8 mouse cellular contexts compared by ENCODE assay signal in genomic region chr9:61380258-61381062, GRCm38 (mm10). TPM values are rescaled to one million over a fixed set of nuclear protein-coding genes. Genes with fewer than 3 reads are reported as not detected.
DNase-seq lines count a peak whose midpoint lies in the region; ATAC-seq and TF ChIP-seq lines count a peak whose summit lies in the region.

No protein-coding gene starts in this region.

- H3K27ac ChIP-seq in stomach, embryonic 14.5 days (ENCODE audit: low read length) = no peak overlapping the region
- no peak overlapping the region for H3K27ac ChIP-seq in stomach, postnatal 0 days (replicated peaks)
- 0 out of 2 replicates have a peak overlapping the region, but pooled peaks have one; percentile 0 for H3K27ac ChIP-seq in heart, postnatal 0 days (ENCODE audit: low read depth)

- WGBS in stomach, embryonic 14.5 days = 42% methylated on average over 18 of the region's 18 CpGs
- WGBS in stomach, postnatal 0 days = 46% methylated on average over 17 of the region's 18 CpGs
- WGBS in heart, postnatal 0 days = 8% methylated on average over 18 of the region's 18 CpGs

- H3K4me3 ChIP-seq in stomach, embryonic 14.5 days (ENCODE audit: low read depth, low read length) = no peak overlapping the region
- no peak overlapping the region for H3K4me3 ChIP-seq in stomach, postnatal 0 days (ENCODE audit: low read depth, low read length)
- H3K4me3 ChIP-seq in heart, postnatal 0 days (ENCODE audit: low read depth, low read length) = no peak overlapping the region

- no peak for TF ChIP-seq EP300 in stomach, postnatal 0 days (optimal IDR thresholded peaks at IDR 0.05)
- no peak for TF ChIP-seq EP300 in heart, postnatal 0 days (IDR thresholded peaks at IDR 0.05; ENCODE audit: low read depth)

- no peak for TF ChIP-seq CTCF in stomach, postnatal 0 days (IDR thresholded peaks at IDR 0.05; ENCODE audit: low read depth)
- TF ChIP-seq CTCF in heart, postnatal 0 days (IDR thresholded peaks at IDR 0.05; ENCODE audit: low read depth) = no peak

- H3K27me3 ChIP-seq in stomach, embryonic 14.5 days (ENCODE audit: control insufficient read depth, insufficient read depth, low read length) = no peaks in the 10 kb centered on the region
- H3K27me3 ChIP-seq in stomach, postnatal 0 days (ENCODE audit: control insufficient read depth, insufficient read depth, low read length) = no peaks in the 10 kb centered on the region
- H3K27me3 ChIP-seq in heart, postnatal 0 days (ENCODE audit: control insufficient read depth, insufficient read depth, low read length) = peaks cover 97% of the 10 kb centered on the region

- H3K9me3 ChIP-seq in stomach, embryonic 14.5 days (ENCODE audit: control insufficient read depth, low read depth, low read length) = no peaks in the 10 kb centered on the region
- no peaks in the 10 kb centered on the region for H3K9me3 ChIP-seq in stomach, postnatal 0 days (ENCODE audit: control insufficient read depth, low read length)
- no peaks in the 10 kb centered on the region for H3K9me3 ChIP-seq in heart, postnatal 0 days (replicated peaks; ENCODE audit: control insufficient read depth, low read length)

- ATAC-seq in stomach, embryonic 14.5 days (ENCODE audit: insufficient number of reproducible peaks, insufficient read depth, low FRiP score, low read depth) = no peak
- no peak for ATAC-seq in stomach, postnatal 0 days (ENCODE audit: low FRiP score, low TSS enrichment)
- peak; percentile 71 for ATAC-seq in heart, postnatal 0 days (ENCODE audit: insufficient read depth, low read depth)
- peak; percentile 50 for ATAC-seq in megakaryocyte progenitor cell, adult 5-6 weeks (replicated peaks; ENCODE audit: poor library complexity)

- H3K9ac ChIP-seq in stomach, embryonic 14.5 days (replicated peaks; ENCODE audit: low read depth, low read length) = no peak overlapping the region
- no peak overlapping the region for H3K9ac ChIP-seq in stomach, postnatal 0 days (ENCODE audit: low read length)
- no peak overlapping the region for H3K9ac ChIP-seq in heart, postnatal 0 days (replicated peaks; ENCODE audit: low read depth, low read length)

- H3K36me3 ChIP-seq in stomach, embryonic 14.5 days (ENCODE audit: control insufficient read depth, insufficient read depth, low read length) = peaks cover 50% of the 10 kb centered on the region
- H3K36me3 ChIP-seq in stomach, postnatal 0 days (ENCODE audit: control insufficient read depth, insufficient read depth, low read length) = peaks cover 17% of the 10 kb centered on the region
- no peaks in the 10 kb centered on the region; the same call in 1 of the 2 replicates for H3K36me3 ChIP-seq in heart, postnatal 0 days (replicated peaks; ENCODE audit: control insufficient read depth, insufficient read depth, low read length)

- peaks cover 74% of the 10 kb centered on the region for H3K4me1 ChIP-seq in stomach, embryonic 14.5 days (ENCODE audit: control insufficient read depth, insufficient read depth, low read length)
- H3K4me1 ChIP-seq in stomach, postnatal 0 days (replicated peaks; ENCODE audit: control insufficient read depth, insufficient read depth) = peaks cover 17% of the 10 kb centered on the region
- peaks cover 23% of the 10 kb centered on the region for H3K4me1 ChIP-seq in heart, postnatal 0 days (ENCODE audit: control insufficient read depth, insufficient read depth)

- DNase-seq in stomach, postnatal 0 days (ENCODE audit: low spot score) = no peak
- peak; percentile 67 for DNase-seq in heart, postnatal 0 days (ENCODE audit: low spot score)
- DNase-seq in thymus, postnatal 4 days = peak; percentile 60
- DNase-seq in urinary bladder, postnatal 25 days (ENCODE audit: low spot score) = no peak
- DNase-seq in gastrocnemius, adult 8-10 months (ENCODE audit: low spot score in 2 of 2) = no peak
- DNase-seq in adrenal gland, adult 8-10 months = no peak

- H3K4me2 ChIP-seq in stomach, embryonic 14.5 days (replicated peaks; ENCODE audit: low read depth, low read length) = 0 out of 2 replicates have a peak overlapping the region, but pooled peaks have one; percentile 10
- H3K4me2 ChIP-seq in stomach, postnatal 0 days (replicated peaks; ENCODE audit: low read depth) = no peak overlapping the region
- peak overlapping the region; percentile 5; the same call in 1 of the 2 replicates for H3K4me2 ChIP-seq in heart, postnatal 0 days (ENCODE audit: low read depth, low read length)

RNA-seq across cellular contexts. Expression of gene Tle3, which starts 8.3 kb away (rescaled TPM):
- 31.9 and 32.3 TPM in 2 replicates for polyA plus RNA-seq in stomach, embryonic 14.5 days (2014; fragmentation: Nextera tagmentation; extraction: Ambion mirVana)
- 16.8 and 18.2 TPM in 2 replicates for polyA plus RNA-seq in stomach, postnatal 0 days (2015; fragmentation: Nextera tagmentation; extraction: Ambion mirVana)
- 22.8 and 33.8 TPM in 2 replicates for total RNA-seq in heart, postnatal 0 days (2014; rRNA removed; ENCODE audit: low replicate concordance)
- 4.5 and 4.9 TPM in 2 replicates for polyA plus RNA-seq in heart, postnatal 0 days (2015; fragmentation: Nextera tagmentation; extraction: Ambion mirVana)
- 65.2 and 66.2 TPM in 2 replicates for total RNA-seq in megakaryocyte progenitor cell, adult 5-6 weeks (2015)
- total RNA-seq in megakaryocyte progenitor cell, adult 5-6 weeks (2017) = 48.0 and 50.5 TPM in 2 replicates
- 1 to 10 TPM; 3.2 to 6.7 (median 4.3) TPM for total RNA-seq in gastrocnemius, adult 8-10 months (2022)
- 100 to 1,000 TPM; 100 to 139 (median 108) TPM for total RNA-seq in adrenal gland, adult 8-10 months (2022)

Comparison
In these comparisons a context has a peak if more than half of its experiments do, and no peak if none do; other contexts are left out.
1. ATAC-seq: peak in heart, postnatal 0 days (single experiment) and megakaryocyte progenitor cell, adult 5-6 weeks (single experiment); none in stomach, embryonic 14.5 days (single experiment) and stomach, postnatal 0 days (single experiment).
2. DNase-seq: peak in heart, postnatal 0 days (single experiment) and thymus, postnatal 4 days (single experiment); none in stomach, postnatal 0 days (single experiment), urinary bladder, postnatal 25 days (single experiment), gastrocnemius, adult 8-10 months (0 of 2) and adrenal gland, adult 8-10 months (single experiment).